Mouse (Mus musculus): ENCODE results near the gene Kcnt1. TPM values are rescaled to one million over a fixed set of nuclear protein-coding genes. Genes with fewer than 3 reads are reported as not detected.

Gene Kcnt1
- polyA plus RNA-seq, 1 experiment from 2014 or later, result 0.22 TPM

DNA sequence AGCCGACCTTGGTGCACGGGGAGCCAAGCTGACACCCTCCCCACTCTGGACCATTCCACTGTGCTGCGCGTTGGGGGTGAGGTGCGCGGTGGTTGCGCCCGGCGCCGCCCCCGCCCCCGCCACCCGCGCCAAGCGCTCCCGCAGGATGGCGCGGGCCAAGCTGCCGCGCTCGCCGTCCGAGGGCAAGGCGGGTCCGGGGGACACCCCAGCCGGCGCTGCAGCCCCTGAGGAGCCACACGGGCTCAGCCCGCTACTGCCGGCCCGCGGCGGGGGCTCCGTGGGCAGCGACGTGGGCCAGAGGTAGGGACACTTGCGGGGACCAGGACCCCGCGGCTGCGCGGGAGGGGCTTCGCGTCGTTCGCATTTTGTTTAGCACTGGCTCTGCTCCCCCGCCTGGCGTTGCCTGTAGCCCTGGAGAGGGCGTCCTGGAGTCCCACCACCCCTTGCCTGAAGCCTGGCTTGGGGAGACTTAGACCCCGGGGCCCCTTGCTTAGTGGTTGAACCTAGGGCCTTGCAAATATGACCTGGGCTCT, 14.3 kb downstream of the Kcnt1 start:
- DNase-seq (no peak), ATAC-seq (ENCODE audit: insufficient read depth) (no peak)
- 3% methylated on average over 44 of the region's 49 CpGs for WGBS
- Histone ChIP-seq H3K27me3 (ENCODE audit: insufficient read depth, low read length) (peaks cover 31% of the 10 kb centered on the region), H3K4me1 (ENCODE audit: insufficient read depth) (no peaks in the 10 kb centered on the region), H3K27ac (ENCODE audit: low read depth) (no peak overlapping the region), H3K9me3 (ENCODE audit: low read depth, low read length) (no peaks in the 10 kb centered on the region), H3K4me2 (peak overlapping the region; percentile 54), H3K4me3 (ENCODE audit: low read depth, low read length) (peak overlapping the region; percentile 19), H3K36me3 (ENCODE audit: insufficient read depth) (no peaks in the 10 kb centered on the region), H3K9ac (no peak overlapping the region)
- TF ChIP-seq CTCF (IDR thresholded peaks at IDR 0.05; ENCODE audit: low read depth), result no peak

DNA sequence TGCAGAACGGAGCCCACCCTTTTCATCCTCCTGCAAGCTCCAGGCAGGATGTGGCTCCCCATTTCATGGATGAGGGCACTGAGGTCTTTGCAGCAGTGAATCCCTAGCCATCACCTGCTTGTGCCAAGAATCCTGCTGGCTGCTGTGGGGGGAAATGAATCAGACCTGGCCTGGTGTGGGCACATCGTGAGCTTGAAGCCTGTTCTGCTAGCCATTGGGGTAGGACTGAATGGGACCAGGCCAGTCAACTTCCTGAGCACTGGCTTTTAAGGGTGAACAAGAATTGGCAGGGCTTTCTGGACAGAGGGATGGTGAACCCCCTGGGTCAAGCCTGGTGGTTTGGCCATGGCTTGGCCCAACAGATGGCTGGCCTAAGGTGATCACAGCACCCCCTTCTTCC, 15.0 kb downstream of the Kcnt1 start:
- Histone ChIP-seq H3K36me3 (ENCODE audit: insufficient read depth) (no peaks in the 10 kb centered on the region), H3K4me3 (ENCODE audit: low read depth, low read length) (no peak overlapping the region), H3K4me1 (ENCODE audit: insufficient read depth) (no peaks in the 10 kb centered on the region), H3K4me2 (no peak overlapping the region), H3K9me3 (ENCODE audit: low read depth, low read length) (no peaks in the 10 kb centered on the region), H3K9ac (no peak overlapping the region), H3K27ac (ENCODE audit: low read depth) (no peak overlapping the region), H3K27me3 (ENCODE audit: insufficient read depth, low read length) (peaks cover 31% of the 10 kb centered on the region)
- 78% methylated on average over 2 of the region's 2 CpGs for WGBS
- no peak for TF ChIP-seq CTCF (IDR thresholded peaks at IDR 0.05; ENCODE audit: low read depth)
- DNase-seq, result no peak
- ATAC-seq (ENCODE audit: insufficient read depth), result no peak

DNA sequence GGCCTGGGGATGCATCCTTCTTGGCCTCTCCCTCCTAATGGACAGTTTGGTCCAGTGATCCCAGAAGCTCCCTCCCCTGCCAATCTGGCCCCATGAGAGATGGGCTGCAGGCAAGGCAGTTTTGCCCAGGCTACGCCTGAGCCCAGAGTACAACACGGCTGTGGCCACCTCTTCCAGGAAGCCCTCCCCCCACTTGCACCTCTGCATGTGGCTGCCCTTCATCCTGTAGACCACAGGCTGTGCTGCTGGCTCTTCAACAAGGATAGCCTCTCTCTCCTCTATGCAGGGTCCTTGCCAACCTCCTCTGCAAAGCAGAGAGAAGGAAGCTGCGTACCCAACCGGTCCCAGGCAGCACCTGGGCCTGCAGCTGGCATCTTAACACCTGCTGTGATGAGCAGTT, 15.5 kb downstream of the Kcnt1 start:
- Histone ChIP-seq H3K27ac (ENCODE audit: low read depth) (no peak overlapping the region), H3K4me2 (no peak overlapping the region), H3K36me3 (ENCODE audit: insufficient read depth) (no peaks in the 10 kb centered on the region), H3K9me3 (ENCODE audit: low read depth, low read length) (no peaks in the 10 kb centered on the region), H3K4me1 (ENCODE audit: insufficient read depth) (no peaks in the 10 kb centered on the region), H3K27me3 (ENCODE audit: insufficient read depth, low read length) (peaks cover 31% of the 10 kb centered on the region), H3K4me3 (ENCODE audit: low read depth, low read length) (no peak overlapping the region), H3K9ac (no peak overlapping the region)
- no peak for DNase-seq
- 62% methylated on average over 4 of the region's 4 CpGs for WGBS
- TF ChIP-seq CTCF (IDR thresholded peaks at IDR 0.05; ENCODE audit: low read depth), result no peak
- ATAC-seq (ENCODE audit: insufficient read depth), result no peak

DNA sequence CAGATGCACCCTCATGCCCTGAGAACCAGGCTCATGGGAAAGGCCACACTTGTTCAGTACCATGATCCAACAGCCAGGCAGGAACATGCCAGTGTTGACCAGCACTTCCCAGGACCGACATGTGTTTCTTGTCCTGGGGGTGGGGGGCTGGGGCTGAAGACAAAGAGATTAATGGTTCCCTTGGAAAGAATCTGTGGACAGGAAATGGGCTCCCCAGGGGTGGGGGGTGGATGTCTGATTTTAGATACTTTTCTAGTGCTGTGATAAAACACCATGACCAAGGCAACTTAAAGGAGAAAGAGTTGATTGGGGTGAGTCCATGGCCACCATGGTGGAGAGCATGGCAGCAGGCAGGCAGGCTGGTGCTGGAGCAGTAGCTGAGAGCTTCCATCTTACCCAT, 18.7 kb downstream of the Kcnt1 start:
- Histone ChIP-seq H3K27ac (ENCODE audit: low read depth) (no peak overlapping the region), H3K4me2 (no peak overlapping the region), H3K36me3 (ENCODE audit: insufficient read depth) (no peaks in the 10 kb centered on the region), H3K9ac (no peak overlapping the region), H3K4me1 (ENCODE audit: insufficient read depth) (no peaks in the 10 kb centered on the region), H3K9me3 (ENCODE audit: low read depth, low read length) (no peaks in the 10 kb centered on the region), H3K4me3 (ENCODE audit: low read depth, low read length) (no peak overlapping the region), H3K27me3 (ENCODE audit: insufficient read depth, low read length) (peaks cover 23% of the 10 kb centered on the region)
- DNase-seq (peak; percentile 5), ATAC-seq (ENCODE audit: insufficient read depth) (no peak)
- 10% methylated on average over 1 of the region's 1 CpGs for WGBS
- no peak for TF ChIP-seq CTCF (IDR thresholded peaks at IDR 0.05; ENCODE audit: low read depth)

DNA sequence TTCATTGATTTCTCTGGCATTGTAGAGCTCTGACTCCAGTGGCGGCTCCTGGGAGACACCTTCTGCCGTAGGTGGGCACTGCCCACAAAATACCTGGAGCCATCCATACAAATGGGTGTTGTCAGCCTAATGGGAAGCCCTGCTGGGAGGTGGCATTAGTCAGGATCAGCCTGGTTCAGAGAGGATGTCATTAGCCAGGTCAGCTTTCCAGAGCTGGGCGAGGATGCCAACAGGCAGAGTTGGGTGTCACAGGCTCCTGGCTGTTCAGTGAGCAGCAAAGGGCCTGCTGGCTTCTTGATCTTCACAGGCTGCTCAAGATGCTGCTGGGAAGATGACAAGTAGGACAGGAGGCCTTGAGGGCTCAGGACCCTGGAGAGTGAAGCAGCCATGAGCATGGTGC, 21.2 kb downstream of the Kcnt1 start:
- H3K9me3 ChIP-seq (ENCODE audit: low read depth, low read length), result no peaks in the 10 kb centered on the region
- no peak overlapping the region for H3K4me2 ChIP-seq
- H3K4me1 ChIP-seq (ENCODE audit: insufficient read depth), result no peaks in the 10 kb centered on the region
- TF ChIP-seq CTCF (IDR thresholded peaks at IDR 0.05; ENCODE audit: low read depth), result no peak
- no peaks in the 10 kb centered on the region for H3K36me3 ChIP-seq (ENCODE audit: insufficient read depth)
- H3K27me3 ChIP-seq (ENCODE audit: insufficient read depth, low read length), result no peaks in the 10 kb centered on the region
- H3K9ac ChIP-seq, result no peak overlapping the region
- 85% methylated on average over 3 of the region's 3 CpGs for WGBS
- no peak overlapping the region for H3K27ac ChIP-seq (ENCODE audit: low read depth)
- ATAC-seq (ENCODE audit: insufficient read depth) (no peak), DNase-seq (no peak)
- H3K4me3 ChIP-seq (ENCODE audit: low read depth, low read length), result no peak overlapping the region

DNA sequence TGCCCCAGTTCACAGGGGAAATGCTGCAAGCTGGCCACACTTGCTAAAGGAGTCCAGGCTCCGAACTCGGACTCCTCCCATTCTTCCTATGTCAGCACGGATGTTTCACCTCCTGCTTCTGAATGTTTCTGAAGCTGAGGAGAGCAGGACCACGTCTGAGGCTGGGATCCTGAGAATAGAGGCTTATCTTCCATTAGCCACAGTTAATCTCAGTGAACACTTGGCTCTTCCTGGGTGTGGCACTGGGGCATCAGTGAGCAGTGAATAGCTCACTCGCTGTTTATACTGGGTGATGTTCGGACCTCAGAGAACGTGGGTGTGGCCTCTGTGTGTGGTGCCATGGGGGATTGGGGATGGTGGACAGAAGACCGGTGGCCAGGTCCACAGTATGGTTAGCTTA, 23.7 kb downstream of the Kcnt1 start:
- DNase-seq, result no peak
- H3K9me3 ChIP-seq (ENCODE audit: low read depth, low read length), result no peaks in the 10 kb centered on the region
- no peak overlapping the region for H3K4me2 ChIP-seq
- no peak for TF ChIP-seq CTCF (IDR thresholded peaks at IDR 0.05; ENCODE audit: low read depth)
- ATAC-seq (ENCODE audit: insufficient read depth), result no peak
- no peaks in the 10 kb centered on the region for H3K36me3 ChIP-seq (ENCODE audit: insufficient read depth)
- no peaks in the 10 kb centered on the region for H3K27me3 ChIP-seq (ENCODE audit: insufficient read depth, low read length)
- no peak overlapping the region for H3K4me3 ChIP-seq (ENCODE audit: low read depth, low read length)
- 56% methylated on average over 8 of the region's 8 CpGs for WGBS
- no peak overlapping the region for H3K9ac ChIP-seq
- no peak overlapping the region for H3K27ac ChIP-seq (ENCODE audit: low read depth)
- H3K4me1 ChIP-seq (ENCODE audit: insufficient read depth), result no peaks in the 10 kb centered on the region

DNA sequence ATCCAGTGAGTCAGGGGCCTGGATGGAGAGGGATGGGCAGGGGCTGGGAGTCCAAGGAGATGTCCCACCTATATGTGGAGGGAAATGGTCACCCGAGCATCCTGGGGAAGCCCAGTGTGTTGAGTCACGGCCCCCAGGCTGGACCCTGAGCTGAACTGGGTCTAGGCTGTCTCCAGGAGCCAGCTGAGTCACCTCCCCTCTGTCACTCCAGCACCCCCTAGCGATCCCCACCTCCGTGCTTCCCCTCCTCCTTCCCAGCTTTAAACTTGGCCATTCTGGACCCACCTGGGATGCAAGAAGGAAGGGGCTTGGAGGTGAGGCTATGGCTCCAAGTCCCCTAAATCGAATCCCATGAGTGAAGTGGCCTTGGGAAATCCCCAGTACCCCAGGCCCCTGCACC, 24.6 kb downstream of the Kcnt1 start:
- no peak overlapping the region for H3K4me2 ChIP-seq
- H3K9me3 ChIP-seq (ENCODE audit: low read depth, low read length), result no peaks in the 10 kb centered on the region
- H3K36me3 ChIP-seq (ENCODE audit: insufficient read depth), result no peaks in the 10 kb centered on the region
- no peak for TF ChIP-seq CTCF (IDR thresholded peaks at IDR 0.05; ENCODE audit: low read depth)
- H3K27ac ChIP-seq (ENCODE audit: low read depth), result no peak overlapping the region
- DNase-seq (no peak), ATAC-seq (ENCODE audit: insufficient read depth) (no peak)
- H3K9ac ChIP-seq, result no peak overlapping the region
- no peaks in the 10 kb centered on the region for H3K27me3 ChIP-seq (ENCODE audit: insufficient read depth, low read length)
- 53% methylated on average over 5 of the region's 5 CpGs for WGBS
- no peak overlapping the region for H3K4me3 ChIP-seq (ENCODE audit: low read depth, low read length)
- no peaks in the 10 kb centered on the region for H3K4me1 ChIP-seq (ENCODE audit: insufficient read depth)

DNA sequence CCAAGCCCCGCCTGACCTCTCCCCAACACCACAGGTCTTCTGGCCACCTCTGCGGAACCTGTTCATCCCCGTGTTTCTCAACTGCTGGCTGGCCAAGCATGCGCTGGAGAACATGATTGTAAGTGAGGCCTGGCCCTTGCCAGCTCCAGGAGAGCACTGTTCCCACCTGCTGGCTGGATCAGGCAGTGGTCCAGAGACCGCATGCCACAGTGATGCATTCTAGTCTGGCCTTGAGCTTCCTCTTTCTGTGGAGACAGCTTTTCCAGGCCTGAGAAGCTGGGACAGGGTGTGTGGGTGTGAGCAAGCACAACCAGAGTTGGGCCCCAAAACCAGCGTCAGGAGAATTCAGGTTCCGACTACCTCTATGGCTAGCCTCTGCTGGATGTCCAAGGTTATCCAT, 28.9 kb downstream of the Kcnt1 start:
- Histone ChIP-seq H3K9me3 (ENCODE audit: low read depth, low read length) (no peaks in the 10 kb centered on the region), H3K27ac (ENCODE audit: low read depth) (no peak overlapping the region), H3K36me3 (ENCODE audit: insufficient read depth) (no peaks in the 10 kb centered on the region), H3K4me2 (no peak overlapping the region), H3K27me3 (ENCODE audit: insufficient read depth, low read length) (no peaks in the 10 kb centered on the region), H3K4me1 (ENCODE audit: insufficient read depth) (no peaks in the 10 kb centered on the region), H3K4me3 (ENCODE audit: low read depth, low read length) (no peak overlapping the region), H3K9ac (no peak overlapping the region)
- TF ChIP-seq CTCF (IDR thresholded peaks at IDR 0.05; ENCODE audit: low read depth), result 0 out of 2 replicates have a peak, but pooled peaks have one; percentile 16
- ATAC-seq (ENCODE audit: insufficient read depth) (no peak), DNase-seq (no peak)
- 78% methylated on average over 7 of the region's 7 CpGs for WGBS

All from lung, embryonic 14.5 days (tissue).